Mouse (Mus musculus) liver, adult 2 months (tissue): ENCODE results near the gene Dnm3.

Experiments
- CTCF ChIP-seq: fragments of 200-500 bp; IDR thresholded peaks from 2 replicates; pipeline ENCODE4 v1.5.1; 2011; ENCODE audit warnings: low read depth, low read length, control low read depth
- POLR2A ChIP-seq: fragments of 200-500 bp; IDR thresholded peaks from 2 replicates; pipeline ENCODE4 v1.6.1; 2011; ENCODE audit warnings: low read length, control low read depth; ENCODE audit not compliant: insufficient read depth; ENCODE audit errors: extremely low read depth

GRCm38 (mm10) chr1:161972233-161972632 is 505.6 kb downstream of the Dnm3 start:
- TF ChIP-seq CTCF (no peak), POLR2A (no peak)
